Comparison of ENCODE assay signal across 9 mouse cellular contexts in the genomic region with DNA sequence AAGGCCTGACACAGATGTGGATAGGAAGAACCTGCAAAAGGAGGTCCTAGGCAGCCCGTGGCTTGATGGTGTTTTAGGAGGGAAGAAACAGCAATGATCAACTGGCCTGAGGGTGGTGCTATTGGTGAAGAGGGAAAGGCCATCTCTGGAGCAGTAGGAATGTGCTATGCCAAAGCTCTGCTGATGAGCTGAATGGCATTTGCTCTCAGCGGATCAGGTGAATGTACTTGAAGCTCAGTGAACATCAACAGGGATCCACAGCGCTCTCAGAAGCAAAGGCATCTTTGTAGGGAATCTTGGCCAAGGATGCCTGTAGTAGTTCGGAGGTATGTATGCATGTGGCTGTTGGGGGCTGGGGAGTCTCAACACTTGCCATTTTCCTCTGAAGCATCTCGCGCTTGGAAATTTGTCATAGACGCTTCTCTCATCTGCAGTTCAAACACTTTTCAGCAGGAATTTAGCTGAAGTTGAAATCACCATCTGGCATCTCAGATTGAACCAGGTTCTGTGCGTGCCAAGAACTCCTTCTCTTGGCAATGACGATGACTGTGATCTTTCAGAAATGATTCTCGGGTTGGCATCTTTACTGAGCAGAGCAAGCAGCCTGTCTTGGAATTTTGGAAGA. TPM values are rescaled to one million over a fixed set of nuclear protein-coding genes. Genes with fewer than 3 reads are reported as not detected.
DNase-seq lines count a peak whose midpoint lies in the region; ATAC-seq and TF ChIP-seq lines count a peak whose summit lies in the region.
"Had no signal": no experiment of that assay in that cellular context is flagged by ENCODE, and none has a peak within 500 bp of the region (broad histone marks: within the 10 kb centered on the region; RNA-seq: fewer than 3 reads in every experiment).

No protein-coding gene starts in this region.

- WGBS in lung, adult 2 months = 83% methylated on average over 10 of the region's 10 CpGs
- 92% methylated on average over 10 of the region's 10 CpGs for WGBS in kidney, embryonic 14.5 days
- WGBS in heart, embryonic 12.5 days = 80% methylated on average over 10 of the region's 10 CpGs

- no peak overlapping the region for H3K27ac ChIP-seq in kidney, embryonic 14.5 days (ENCODE audit: low read depth, low read length)
- no peak overlapping the region for H3K27ac ChIP-seq in heart, embryonic 12.5 days (ENCODE audit: poor library complexity, severe bottlenecking)

- H3K9me3 ChIP-seq in kidney, embryonic 14.5 days (ENCODE audit: control insufficient read depth, low read length) = no peaks in the 10 kb centered on the region
- no peaks in the 10 kb centered on the region for H3K9me3 ChIP-seq in heart, embryonic 12.5 days (replicated peaks)

- H3K4me1 ChIP-seq in lung, adult 2 months (ENCODE audit: control insufficient read depth, insufficient read depth, low read length) = no peaks in the 10 kb centered on the region
- H3K4me1 ChIP-seq in kidney, embryonic 14.5 days (ENCODE audit: control insufficient read depth, insufficient read depth, low read length) = no peaks in the 10 kb centered on the region
- H3K4me1 ChIP-seq in heart, embryonic 12.5 days (replicated peaks) = no peaks in the 10 kb centered on the region

- no peaks in the 10 kb centered on the region for H3K36me3 ChIP-seq in kidney, embryonic 14.5 days (ENCODE audit: control insufficient read depth, insufficient read depth, low read length)
- no peaks in the 10 kb centered on the region for H3K36me3 ChIP-seq in heart, embryonic 12.5 days

- no peak for TF ChIP-seq POLR2A in lung, adult 2 months (IDR thresholded peaks at IDR 0.05; ENCODE audit: borderline replicate concordance, extremely low read depth, low read depth, low read length)

- no peak overlapping the region for H3K4me3 ChIP-seq in lung, adult 2 months (replicated peaks; ENCODE audit: extremely low read depth, low read depth, low read length)
- H3K4me3 ChIP-seq in kidney, embryonic 14.5 days (ENCODE audit: low read length) = no peak overlapping the region
- no peak overlapping the region for H3K4me3 ChIP-seq in heart, embryonic 12.5 days

- no peak overlapping the region for H3K9ac ChIP-seq in kidney, embryonic 14.5 days (ENCODE audit: low read depth, low read length)
- H3K9ac ChIP-seq in heart, embryonic 12.5 days = no peak overlapping the region

- H3K27me3 ChIP-seq in kidney, embryonic 14.5 days (ENCODE audit: control insufficient read depth, insufficient read depth, low read length) = no peaks in the 10 kb centered on the region
- peaks cover 14% of the 10 kb centered on the region; the same call in 1 of the 2 replicates for H3K27me3 ChIP-seq in heart, embryonic 12.5 days (replicated peaks)

- 0 out of 2 replicates have a peak, but pooled peaks have one; percentile 9 for TF ChIP-seq CTCF in lung, adult 2 months (IDR thresholded peaks at IDR 0.05; ENCODE audit: insufficient read depth, low read length)

- H3K4me2 ChIP-seq in kidney, embryonic 14.5 days (replicated peaks; ENCODE audit: low read depth, low read length) = no peak overlapping the region
- no peak overlapping the region for H3K4me2 ChIP-seq in heart, embryonic 12.5 days

- ATAC-seq in kidney, embryonic 14.5 days (ENCODE audit: low FRiP score, low TSS enrichment) = no peak
- no peak for ATAC-seq in heart, embryonic 12.5 days (ENCODE audit: insufficient number of reproducible peaks, low FRiP score)

- no peak for DNase-seq in lung, adult 2 months
- DNase-seq in lung, postnatal 14 days = no peak
- DNase-seq in cerebellum, postnatal 14 days = peak; percentile 76 to 78
- peak; percentile 74 to 76 for DNase-seq in layer of hippocampus, adult 8-10 months (ENCODE audit: low spot score in 2 of 2)
- DNase-seq in right cerebral cortex, postnatal 4 days = peak; percentile 19
- DNase-seq: midbrain, embryonic 14.5 days had no signal

RNA-seq across cellular contexts. Expression of a gene that starts 5.3 kb away (rescaled TPM):
- 14.9 and 18.9 TPM in 2 replicates for polyA plus RNA-seq in lung, adult 2 months (2012; rRNA removed)
- 10 to 100 TPM; 58.1 to 82.5 (median 66.6) TPM for total RNA-seq in layer of hippocampus, adult 8-10 months (2022)
- polyA plus RNA-seq in kidney, embryonic 14.5 days (2014; fragmentation: Nextera tagmentation; extraction: Ambion mirVana) = 10.8 and 20.3 TPM in 2 replicates
- polyA plus RNA-seq in heart, embryonic 12.5 days (2016; fragmentation: Nextera tagmentation; extraction: Ambion mirVana) = 10.4 and 11.4 TPM in 2 replicates

RNA-seq across cellular contexts. Expression of a gene that starts 35.1 kb away (rescaled TPM):
- 0.11 and 0.19 TPM in 2 replicates for polyA plus RNA-seq in lung, adult 2 months (2012; rRNA removed)
- not detected for total RNA-seq in layer of hippocampus, adult 8-10 months (2022)
- polyA plus RNA-seq in kidney, embryonic 14.5 days (2014; fragmentation: Nextera tagmentation; extraction: Ambion mirVana) = not detected in 2 replicates
- not detected in 2 replicates for polyA plus RNA-seq in heart, embryonic 12.5 days (2016; fragmentation: Nextera tagmentation; extraction: Ambion mirVana)
- polyA plus RNA-seq: thymus, postnatal 0 days had no signal

Comparison
In these comparisons a context has a peak if more than half of its experiments do, and no peak if none do; other contexts are left out.
1. DNase-seq: peak in cerebellum, postnatal 14 days (2 of 2), layer of hippocampus, adult 8-10 months (2 of 2) and right cerebral cortex, postnatal 4 days (single experiment); none in lung, adult 2 months (single experiment) and lung, postnatal 14 days (single experiment).